Mouse (Mus musculus) 3134 (cell line): Measurements from ENCODE around the gene Lpar5.

ENCODE experiments used
- DNase-seq: peaks from one replicate; pipeline ENCODE4 v3.0.0-alpha.2; 2011; ENCODE audit warnings: low spot score; ENCODE audit not compliant: insufficient read length; ENCODE audit errors: extremely low read depth

Lpar5 gene

DNA sequence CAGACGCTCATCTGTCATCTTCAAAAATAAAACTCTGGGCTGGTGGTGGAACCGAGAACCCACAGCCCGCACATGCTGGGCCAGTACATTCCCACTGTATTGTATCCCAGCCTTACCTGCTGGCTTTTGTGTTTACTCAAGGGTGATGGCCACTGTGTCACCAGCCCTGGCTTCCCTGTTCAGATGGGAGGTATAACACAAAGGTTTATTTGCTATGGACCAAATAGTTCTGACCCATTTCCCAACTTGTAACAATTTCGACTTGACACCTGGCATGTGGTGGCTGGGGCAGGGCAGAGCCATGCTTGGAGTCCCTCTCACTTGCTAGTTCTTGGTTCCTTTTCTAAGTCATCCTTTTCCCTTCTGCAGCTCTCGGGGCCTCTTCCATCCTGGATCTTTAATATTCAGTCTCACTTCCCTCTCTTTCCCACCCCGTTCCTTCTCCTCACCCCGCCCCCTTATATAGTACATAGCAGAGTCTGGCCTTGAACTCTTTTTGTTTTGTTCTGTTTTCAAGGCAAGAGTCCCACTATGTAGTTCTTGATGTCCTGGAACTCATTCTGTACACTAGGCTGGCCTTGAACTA is 15.2 kb downstream of the Lpar5 start:
- no peak for DNase-seq

DNA sequence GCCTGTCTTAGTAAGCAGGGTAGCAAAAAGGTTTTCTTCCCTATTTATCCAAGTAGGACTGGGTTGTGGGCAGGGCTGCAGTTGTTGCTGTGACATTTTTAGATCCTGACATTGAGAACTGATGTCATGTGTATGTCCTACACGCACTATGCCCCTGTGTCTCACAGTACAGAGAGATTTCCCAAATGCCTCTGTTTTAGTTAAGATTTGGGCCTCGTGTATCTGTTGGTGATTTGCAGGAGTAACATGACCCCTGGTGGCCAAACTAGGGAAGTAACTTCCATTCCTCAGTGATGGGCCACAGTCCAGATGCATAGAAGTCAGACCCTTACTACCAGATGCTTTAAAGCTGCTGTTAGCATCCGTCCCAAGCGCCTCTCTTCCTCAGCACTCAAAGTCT is 16.7 kb downstream of the Lpar5 start:
- peak; percentile 42 for DNase-seq

DNA sequence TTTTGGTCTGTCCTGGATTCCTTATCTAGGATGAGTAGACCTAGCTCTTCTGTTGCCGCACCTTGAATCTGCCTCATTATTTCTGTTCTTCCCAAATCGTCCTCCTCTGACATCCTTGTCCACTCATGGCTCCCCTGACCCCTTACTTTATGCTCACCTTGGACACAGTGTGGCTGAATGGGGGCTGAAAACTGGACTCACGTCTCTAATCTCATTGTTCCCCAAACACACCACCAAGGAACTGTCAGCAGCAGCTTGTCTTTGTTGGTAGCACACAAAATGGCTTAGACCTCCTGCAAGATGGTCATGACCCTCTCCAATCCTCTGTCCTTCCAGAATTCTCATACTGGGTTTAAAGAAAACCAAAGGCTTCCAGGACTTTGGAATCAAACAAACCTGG is 20.2 kb downstream of the Lpar5 start:
- no peak for DNase-seq

DNA sequence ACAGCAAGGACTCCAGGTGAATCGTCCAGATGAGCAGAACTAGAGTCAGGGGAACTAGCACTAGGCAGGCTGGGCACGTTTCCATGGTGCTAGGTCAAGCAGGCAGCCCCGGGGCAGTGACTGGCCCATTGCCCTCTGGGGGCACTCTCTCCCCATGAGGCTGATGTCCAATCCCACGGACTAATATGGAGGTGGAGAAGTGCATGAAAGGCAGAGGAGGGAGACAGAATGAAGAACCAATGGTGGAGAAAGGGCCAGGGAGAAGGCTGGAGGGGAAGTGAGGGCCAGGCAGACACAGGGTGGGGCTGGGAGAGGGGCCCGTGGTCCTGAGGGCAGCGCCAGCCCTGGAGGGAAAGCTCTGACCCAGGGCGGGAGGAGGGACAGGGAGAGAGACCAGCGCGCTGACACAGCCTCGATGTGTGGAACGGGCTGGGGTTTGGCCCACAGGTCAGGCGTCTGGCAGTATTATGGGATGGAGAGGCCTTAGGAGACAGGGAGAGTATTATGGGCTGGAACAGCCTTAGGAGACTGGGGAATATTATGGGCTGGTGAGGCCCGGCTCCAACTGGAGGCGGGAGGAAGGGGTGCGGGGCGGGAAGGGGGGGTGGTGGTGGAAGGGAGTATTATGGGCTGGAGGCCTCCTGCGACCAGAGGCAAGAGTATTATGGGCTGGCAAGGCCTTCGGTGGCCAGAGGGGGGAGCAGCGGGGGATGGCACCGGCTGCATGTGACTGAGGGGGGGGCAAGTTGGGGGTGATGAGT is 21.0 kb downstream of the Lpar5 start:
- DNase-seq: peak; percentile 86

DNA sequence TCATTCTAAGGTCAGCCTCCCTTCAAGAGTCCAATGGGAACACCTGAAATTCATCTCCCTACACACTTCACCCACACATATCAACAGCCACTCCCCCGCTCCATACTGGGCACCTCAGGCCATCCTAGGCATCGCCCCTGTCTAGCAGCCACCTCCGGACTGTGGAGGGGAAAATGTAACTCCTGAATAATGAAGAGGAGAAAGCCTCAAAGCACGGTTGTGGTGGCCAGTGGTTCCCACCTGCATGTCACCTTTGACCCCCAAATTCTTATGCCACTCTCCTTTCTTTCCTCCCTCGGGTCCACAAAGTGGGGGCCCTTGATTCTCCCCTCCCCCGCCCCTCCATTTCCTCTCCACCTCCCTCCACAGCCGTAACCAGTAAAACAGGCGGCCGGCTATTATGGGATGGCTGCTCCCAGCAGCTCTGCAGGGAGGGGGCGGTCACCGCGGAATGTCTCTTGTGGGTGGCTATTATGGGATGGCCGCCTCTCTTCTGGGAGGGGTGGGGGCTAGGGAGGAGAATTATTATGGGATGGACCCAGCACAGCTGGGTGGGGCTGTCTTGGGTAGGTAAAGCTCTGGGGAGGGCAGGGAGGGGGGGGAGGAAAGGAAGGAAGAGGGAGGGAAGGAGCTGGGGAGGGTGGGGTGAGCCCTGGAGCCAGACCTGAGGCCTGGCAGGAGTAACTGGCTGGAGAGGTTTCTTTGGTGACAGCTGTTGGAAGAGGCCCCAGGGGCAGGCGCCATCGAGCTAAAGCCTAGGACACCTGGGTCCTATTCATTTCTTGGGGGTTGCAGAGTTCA is 22.0 kb downstream of the Lpar5 start:
- DNase-seq: peak; percentile 87

DNA sequence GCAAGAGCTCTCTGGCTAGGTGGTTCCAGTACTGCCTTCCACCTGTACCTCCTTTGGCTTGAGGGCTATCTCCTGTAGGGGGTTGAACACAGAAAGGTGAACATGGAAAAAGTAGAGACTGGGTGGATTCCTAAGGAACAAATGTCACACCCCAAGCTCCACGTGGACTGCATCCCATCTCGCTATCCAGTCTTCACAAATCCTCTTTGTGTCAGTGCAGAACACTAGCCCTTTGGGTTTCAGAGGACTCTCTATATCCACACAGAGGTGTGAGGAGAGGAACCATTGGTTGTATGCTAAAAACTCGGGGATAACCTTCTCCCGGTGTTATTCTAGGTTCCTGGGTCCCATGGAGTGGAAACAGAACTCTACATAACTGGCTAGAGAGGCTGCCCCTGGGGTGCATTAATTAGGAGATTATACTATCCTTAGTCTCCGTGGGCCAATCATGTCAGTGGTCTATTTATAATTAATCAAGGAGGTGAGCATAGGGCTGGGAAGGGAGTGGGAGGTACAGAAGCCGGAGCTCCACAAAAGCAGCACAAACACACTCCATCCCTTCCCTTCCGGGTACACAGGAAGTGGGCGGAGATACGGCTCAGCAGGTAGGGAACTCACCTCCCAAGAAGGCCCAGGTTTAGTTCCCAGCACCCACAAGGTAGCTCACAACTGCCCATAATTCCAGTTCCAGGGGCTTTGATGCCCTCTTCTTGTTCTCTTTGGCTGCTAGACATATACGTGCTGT is 22.8 kb downstream of the Lpar5 start:
- no peak for DNase-seq

DNA sequence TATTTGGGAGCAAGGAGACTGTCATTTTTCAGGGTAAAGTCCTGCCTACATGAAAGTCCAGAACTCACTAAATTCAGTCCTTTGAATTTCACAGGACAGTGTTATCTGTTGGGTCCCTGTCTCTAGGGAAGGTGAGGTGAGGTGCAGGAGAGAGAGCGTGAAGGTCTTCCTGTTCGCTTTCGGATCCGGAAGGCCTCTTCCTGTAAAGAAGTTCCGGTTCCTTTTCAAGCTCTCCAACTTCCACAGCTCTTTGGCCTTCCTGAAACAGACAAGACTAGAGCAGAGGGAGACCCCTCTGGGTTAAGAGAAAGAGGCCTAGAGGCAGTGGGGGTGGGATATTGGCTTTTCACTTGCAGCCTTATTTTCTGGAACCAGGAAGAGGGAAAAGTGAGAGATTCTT is 24.7 kb downstream of the Lpar5 start:
- no peak for DNase-seq

DNA sequence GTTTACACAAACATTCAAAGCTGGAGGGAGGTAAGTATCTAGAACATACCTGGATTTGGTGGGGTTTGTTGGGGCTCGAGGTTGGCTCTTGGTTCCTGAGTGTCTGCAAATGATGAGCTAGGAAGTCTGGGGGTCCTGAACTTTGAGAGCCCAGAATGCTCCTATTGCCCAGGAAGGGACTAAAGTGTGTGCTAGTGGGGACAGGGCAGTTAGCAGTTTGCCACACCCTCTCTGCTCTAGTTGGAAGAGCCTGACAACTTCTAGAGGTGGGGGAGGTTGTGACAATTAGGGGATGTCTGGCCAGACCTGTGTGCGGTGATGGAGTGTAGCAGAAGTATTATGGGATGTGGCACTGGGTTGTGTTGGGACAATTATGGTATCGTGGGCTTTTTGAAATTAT is 27.1 kb downstream of the Lpar5 start:
- DNase-seq: no peak

DNA sequence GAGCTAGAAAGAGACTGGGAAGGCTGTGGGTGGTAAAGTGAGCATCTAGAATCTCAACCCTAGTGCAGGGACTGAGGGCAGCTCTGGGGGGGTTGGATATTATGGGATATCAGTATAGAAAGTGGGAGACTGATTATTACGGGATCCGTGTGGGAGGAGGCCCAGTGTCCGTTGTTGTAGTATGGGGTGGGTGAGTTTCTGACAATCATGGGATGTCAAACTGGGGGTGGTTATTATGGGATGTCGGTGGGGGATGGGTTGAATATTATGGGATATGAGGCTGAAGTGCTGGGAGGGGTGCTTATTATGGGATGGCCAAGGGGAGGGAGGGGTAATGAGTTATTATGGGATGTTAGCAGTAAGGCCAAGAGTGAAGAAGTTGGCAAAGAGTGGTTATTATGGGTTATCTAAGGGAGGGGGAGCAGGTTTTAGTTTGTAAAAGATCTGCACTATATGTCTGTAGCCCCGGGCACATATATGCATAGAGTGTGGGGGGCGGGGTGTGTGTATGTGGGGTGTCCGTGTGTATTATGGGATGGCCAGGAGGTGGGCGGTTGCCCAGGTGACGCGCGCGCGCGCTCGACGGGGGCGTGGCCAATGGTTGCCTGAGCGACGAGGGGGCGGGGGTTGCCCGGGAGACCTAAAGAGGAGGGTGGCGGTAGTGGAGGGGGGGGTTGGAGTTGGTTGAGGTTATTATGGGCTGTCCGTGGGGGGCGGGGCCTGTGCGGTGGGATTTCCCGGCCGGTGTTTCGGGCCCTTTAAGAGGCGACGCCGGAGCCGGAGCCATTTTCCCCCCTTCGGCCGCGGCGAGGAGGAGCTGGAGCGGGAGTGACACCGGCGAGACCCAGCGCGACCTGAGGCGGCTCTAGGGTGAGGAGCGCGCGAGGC is 27.9 kb downstream of the Lpar5 start, which contains the start of gene Chd4:
TSS of gene Chd4 (plus strand) at position 591 of the 888 bp plus-strand sequence.
- peak; percentile 94 for DNase-seq

DNA sequence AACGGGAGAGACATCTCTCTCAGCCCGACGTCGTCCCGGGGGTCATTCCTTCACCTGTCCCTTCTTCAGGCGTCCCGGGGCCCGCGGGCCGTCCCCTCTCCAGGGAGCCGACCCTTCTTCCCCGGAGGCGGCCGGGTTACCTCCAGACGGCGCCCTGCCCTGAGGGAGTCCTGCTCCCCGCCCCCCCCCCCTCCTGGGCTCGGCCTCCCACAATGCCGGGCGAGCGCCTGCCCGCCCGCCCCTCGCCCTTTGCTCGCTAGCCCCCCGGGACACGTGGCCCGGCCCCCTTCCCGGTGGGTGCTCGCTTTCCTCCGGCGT is 28.5 kb downstream of the Lpar5 start:
- DNase-seq: no peak

DNA sequence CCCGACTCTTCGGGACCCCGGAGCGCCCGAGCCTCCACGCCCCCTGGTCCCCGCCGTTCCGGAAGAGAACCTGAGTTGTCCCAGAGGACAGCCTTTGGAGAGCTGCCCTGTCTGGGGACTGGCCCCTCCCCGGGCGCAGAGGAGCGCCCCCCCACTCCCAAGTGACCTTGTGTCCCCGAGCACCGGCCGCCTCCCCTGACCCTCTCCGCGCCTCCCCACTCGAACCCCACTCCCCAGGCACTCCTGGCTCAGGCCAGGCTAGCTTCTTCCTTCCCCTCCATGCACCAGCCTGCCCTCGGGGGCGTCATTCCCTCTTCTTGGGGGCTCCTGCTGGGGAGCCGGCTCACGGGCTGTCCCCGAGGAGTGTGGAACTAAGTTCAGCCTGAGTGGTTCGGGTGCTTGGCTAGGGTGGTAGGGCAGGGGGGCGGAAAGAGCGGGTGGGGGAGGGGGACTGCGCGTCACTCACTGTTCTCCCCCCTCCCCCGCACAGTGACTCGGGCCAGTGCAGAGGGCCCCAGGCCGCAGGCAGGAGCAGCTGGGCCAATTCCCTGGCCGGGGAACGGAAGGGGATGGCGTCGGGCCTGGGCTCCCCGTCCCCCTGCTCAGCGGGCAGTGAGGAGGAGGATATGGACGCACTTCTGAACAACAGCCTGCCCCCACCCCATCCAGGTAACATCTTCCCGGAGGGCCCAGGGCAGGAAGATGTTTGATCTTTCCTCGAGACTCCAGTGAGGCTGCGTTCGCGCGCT is 29.1 kb downstream of the Lpar5 start:
- DNase-seq: peak; percentile 63

DNA sequence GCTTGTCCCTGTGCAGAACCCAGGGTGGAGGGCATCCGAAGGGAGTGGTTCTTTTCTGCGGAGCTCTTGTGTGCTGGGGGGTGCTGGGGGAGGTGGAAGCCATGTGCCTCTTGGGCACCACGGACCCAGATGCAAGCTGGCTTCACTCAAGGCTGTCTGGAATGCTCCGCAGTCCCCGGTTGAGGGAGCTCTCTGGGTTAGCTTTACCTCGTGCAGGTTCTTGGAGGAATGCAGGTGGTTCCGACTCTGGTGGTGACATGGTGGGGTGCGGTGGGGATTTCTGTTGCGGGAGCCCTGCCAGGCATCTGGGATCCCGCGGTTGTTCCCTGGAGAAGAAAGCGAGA is 29.6 kb downstream of the Lpar5 start:
- peak; percentile 51 for DNase-seq

DNA sequence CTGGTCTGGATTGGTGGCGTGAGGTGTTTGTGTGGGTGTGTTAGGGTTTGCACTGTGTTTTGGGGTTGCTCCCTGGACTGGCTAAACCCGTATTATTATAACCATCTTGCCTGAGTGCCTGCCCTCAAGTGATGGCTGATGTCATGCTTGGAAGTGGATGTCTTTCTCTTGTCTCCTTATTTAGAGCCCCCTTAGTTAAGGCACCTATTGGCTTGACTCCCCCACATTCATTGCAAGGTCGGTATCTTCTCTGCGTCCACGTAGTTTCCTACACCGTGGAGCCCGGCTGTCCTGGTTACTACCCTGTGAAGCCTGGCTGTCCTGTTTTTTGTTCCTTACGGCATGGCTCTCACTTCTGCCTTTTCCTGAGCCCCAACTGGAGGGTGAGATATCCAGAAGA is 30.2 kb downstream of the Lpar5 start:
- DNase-seq: no peak

DNA sequence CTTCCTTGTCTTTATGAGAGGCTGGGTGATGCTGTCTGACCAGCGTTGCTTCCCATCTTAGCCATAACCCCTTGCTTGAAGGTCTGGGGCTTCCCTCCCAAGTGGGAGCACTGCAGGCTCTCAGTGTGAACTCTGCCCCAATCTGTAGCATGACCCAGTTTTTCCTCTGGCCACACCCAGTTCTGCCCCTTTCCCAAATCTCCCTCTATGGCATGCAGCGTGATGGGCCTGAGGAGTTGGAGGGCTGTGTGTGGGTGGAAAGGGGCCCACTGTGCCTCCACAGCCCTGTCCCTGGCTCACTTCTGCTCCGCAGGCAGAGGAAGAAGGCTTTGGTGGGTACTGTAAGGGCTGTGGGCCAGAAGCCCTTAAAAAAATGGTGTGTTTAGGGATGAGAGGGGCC is 30.8 kb downstream of the Lpar5 start:
- DNase-seq: no peak

DNA sequence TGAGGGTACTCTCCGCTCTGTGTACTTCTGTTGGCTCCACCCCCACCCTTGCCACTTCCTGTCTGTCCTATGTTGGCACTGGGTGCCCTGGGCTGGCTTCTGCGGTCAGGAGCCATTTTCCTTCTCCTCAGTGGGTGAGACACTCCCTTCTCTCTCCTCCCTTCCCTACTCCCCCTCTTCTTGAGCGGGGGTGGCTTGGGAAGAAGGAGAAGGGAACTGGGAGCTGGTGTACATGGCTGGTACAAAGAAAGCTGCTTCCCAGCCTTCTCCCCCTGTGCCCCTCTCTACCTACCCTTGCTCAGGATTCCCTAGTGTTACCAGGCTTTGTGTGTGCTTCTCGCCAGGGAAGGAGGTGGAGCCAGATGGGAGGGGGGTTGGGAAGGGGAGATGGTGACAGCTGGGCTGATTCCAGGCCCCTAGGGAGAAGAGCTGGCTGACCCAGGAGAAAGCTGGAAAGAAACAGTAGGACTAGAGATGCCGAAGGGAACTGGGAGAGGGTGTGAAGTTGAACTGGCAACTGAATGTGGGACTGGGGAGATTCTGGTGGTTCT is 31.8 kb downstream of the Lpar5 start:
- DNase-seq: peak; percentile 75

DNA sequence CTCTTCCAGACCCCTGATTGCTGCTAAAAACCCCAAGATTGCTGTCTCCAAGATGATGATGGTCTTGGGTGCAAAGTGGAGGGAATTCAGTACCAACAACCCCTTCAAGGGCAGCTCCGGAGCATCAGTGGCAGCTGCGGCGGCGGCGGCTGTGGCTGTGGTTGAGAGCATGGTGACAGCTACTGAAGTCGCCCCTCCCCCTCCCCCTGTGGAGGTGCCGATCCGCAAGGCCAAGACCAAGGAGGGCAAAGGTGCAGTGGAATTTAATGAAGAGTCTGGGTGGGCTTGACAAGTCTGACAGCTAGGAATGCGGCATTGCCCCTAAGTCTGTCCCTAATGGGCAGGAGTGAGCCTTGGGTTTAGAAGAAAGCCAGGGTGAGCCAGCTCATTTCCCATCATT is 33.7 kb downstream of the Lpar5 start:
- no peak for DNase-seq

DNA sequence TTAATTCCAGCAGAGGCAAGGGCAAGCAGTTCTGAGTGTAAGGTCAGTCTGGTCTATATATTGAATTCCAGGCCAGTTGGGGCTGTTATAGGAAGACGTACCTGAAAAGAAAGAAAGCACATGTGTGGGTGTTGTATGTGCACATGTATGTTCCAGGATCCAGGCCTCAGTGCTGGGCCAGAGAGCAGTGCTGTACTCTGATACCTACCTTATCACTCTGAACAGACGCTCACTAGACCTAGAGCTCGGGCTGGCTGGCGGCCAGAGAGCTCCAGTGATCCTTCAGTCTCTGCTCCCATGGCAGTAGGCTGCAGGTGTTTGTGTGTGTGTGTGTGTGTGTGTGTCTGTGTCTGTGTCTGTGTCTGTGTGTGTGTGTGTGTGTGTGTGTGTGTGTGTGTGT is 36.5 kb downstream of the Lpar5 start:
- no peak for DNase-seq

DNA sequence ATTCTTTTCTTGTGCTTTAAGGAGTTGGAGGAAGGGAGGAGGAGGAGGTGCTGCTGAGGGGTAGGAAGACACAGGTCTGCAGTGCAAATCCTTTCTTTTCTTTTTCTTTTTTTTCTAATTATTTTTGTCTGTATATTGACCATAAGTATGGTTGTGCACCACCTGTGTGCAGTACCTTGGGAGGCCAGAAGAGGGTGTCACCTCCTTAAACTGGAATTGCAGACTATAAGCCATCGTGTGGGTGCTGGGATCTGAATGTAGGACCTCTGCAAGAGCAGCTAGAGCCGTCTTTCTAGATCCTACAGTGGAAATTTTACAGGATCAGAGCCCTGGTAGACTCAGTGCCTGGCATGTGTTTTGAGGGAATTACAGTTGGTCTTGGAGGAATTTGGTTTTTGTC is 40.0 kb downstream of the Lpar5 start:
- no peak for DNase-seq

DNA sequence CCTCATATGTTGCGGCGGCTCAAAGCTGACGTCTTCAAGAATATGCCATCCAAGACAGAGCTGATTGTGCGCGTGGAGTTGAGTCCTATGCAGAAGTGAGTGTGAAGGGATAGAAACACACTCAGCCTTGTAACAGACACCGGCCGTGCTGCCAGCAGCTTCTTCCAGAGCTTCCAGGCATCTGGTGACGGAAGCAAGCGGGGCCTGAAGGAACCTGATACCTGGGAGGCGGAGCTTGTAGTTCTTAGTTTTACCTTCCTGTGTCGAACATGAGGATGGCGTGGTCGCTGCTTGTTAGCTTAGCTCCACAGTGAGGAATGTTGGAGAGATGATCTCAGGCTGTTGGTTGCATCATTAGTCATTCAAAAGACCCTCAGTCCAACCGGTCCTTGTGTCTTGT is 41.7 kb downstream of the Lpar5 start:
- no peak for DNase-seq
